Mouse (Mus musculus) kidney, adult 2 months (tissue): ENCODE measurements at regions not wholly inside any gene's neighbourhood (a gene's known extent, or its start where the extent isn't known, plus 50 kb on each side); places are given as distances from the start of the nearest gene placed in this dataset.

ENCODE experiments used
- CTCF ChIP-seq: fragments of 200-500 bp; conservative IDR thresholded peaks from 2 replicates; pipeline ENCODE4 v1.5.1; 2011; ENCODE audit warnings: low read depth, mild to moderate bottlenecking, control low read depth, low read length, moderate library complexity, mixed read lengths; ENCODE audit not compliant: insufficient read depth, insufficient read length
- POLR2A ChIP-seq: fragments of 200-500 bp; IDR thresholded peaks from one replicate; pipeline ENCODE4 v1.6.1; 2011; ENCODE audit warnings: low read depth, low read length, control low read depth

DNA sequence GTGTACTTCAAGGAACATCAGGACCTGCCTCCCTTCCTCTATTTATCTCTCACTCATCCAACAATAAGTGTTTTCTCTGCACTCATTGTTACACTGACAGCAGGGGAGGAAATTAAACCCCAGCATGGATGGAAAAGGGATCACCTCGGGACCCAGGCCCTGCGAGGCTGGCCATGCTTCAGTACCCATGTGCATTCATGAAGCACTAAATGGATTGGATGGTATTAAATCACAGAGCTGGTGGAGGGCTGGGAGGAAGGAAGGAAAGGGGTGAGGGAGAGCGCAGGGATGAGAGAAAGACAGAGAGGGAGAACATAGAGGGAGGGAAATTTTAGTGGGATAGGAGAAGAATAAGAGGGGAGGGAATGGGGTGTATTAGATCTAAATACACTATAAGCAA is 59.7 kb upstream of the Ppm1h start:
- TF ChIP-seq CTCF (no peak), POLR2A (no peak)
